Mouse (Mus musculus) stomach, postnatal 0 days (tissue): Measurements from ENCODE around the gene Slc2a3. TPM values are rescaled to one million over a fixed set of nuclear protein-coding genes. Genes with fewer than 3 reads are reported as not detected.

ENCODE experiments used
- ATAC-seq: fragments of 200-750 bp; cut with Nextera tagmentation; 2 replicates; pipeline ENCODE4 v1.8.0; 2017; ENCODE audit not compliant: low FRiP score, low TSS enrichment
- DNase-seq: peaks from one replicate; pipeline ENCODE4 v3.0.0-alpha.2; 2016; ENCODE audit warnings: low spot score
- H3K27ac ChIP-seq: fragments of 300-500 bp; sonication (generic); replicated peaks from 2 replicates; pipeline ENCODE4 v1.5.1; 2014; ENCODE audit warnings: mild to moderate bottlenecking, control low read depth
- H3K27me3 ChIP-seq: fragments of 300-500 bp; sonication (generic); 2 replicates; pipeline ENCODE4 v1.6.1; 2014; ENCODE audit warnings: low read length; ENCODE audit not compliant: control insufficient read depth, insufficient read depth
- H3K36me3 ChIP-seq: fragments of 300-500 bp; sonication (generic); 2 replicates; pipeline ENCODE4 v1.6.1; 2014; ENCODE audit warnings: low read length, mixed read lengths; ENCODE audit not compliant: control insufficient read depth, insufficient read depth
- H3K4me1 ChIP-seq: fragments of 300-500 bp; sonication (generic); replicated peaks from 2 replicates; pipeline ENCODE4 v1.6.1; 2014; ENCODE audit warnings: antibody characterized with exemption; ENCODE audit not compliant: control insufficient read depth, insufficient read depth
- H3K4me2 ChIP-seq: fragments of 300-500 bp; sonication (generic); replicated peaks from 2 replicates; pipeline ENCODE4 v1.6.1; 2014; ENCODE audit warnings: low read depth, mild to moderate bottlenecking, control low read depth, moderate library complexity
- H3K4me3 ChIP-seq: fragments of 300-500 bp; sonication (generic); 2 replicates; pipeline ENCODE4 v1.5.1; 2014; ENCODE audit warnings: low read depth, low read length, control low read depth
- H3K9ac ChIP-seq: fragments of 300-500 bp; sonication (generic); 2 replicates; pipeline ENCODE4 v1.6.1; 2014; ENCODE audit warnings: mild to moderate bottlenecking, low read length, control low read depth, mixed read lengths
- H3K9me3 ChIP-seq: fragments of 300-500 bp; sonication (generic); 2 replicates; pipeline ENCODE4 v1.6.1; 2016; ENCODE audit warnings: low read length; ENCODE audit not compliant: control insufficient read depth
- CTCF ChIP-seq: IDR thresholded peaks from 2 replicates; pipeline ENCODE4 v1.5.1; 2016; ENCODE audit warnings: antibody characterized with exemption, low read depth, mild to moderate bottlenecking, moderate library complexity
- EP300 ChIP-seq: optimal IDR thresholded peaks from 2 replicates; pipeline ENCODE3; 2016; ENCODE audit warnings: antibody characterized with exemption
- WGBS: fragments of 180-500 bp; shearing (Covaris S2); extraction: QIAGEN DNeasy Blood & Tissue Kit; methylation state at CpG from one replicate; pipeline ENCODE4 v1.1.7; 2014; 5-methylcytosine and 5-hydroxymethylcytosine counted together
- polyA plus RNA-seq: library from polyadenylated mRNA; unstranded; fragments of >200 nt; fragmentation: Nextera tagmentation; extraction: Ambion mirVana; gene quantifications from 2 replicates; pipeline ENCODE4 v1.2.1, GENCODE M21; 2015

The Slc2a3 gene
- polyA plus RNA-seq, 1 experiment from 2014 or later, result 3.3 TPM

DNA sequence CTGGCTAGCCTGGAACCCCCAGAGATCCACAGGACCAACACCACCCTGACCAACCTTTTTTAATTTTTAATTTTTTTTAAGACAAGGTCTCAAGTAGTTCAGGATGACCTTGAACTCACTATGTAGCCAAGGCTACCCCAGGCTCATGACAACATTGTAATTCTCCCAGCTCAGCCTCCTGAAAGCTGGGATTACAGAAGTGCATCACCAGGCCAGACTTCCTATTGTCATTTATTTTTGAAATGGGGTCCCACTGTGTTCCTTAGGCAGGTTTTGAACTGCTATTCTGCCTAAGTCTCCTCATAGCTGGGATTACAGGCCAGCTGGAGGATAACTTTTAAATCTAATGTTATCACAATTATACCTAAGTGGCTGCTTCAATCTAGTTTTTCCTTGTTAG is 39.5 kb downstream of the Slc2a3 start:
- H3K4me2 ChIP-seq, result no peak overlapping the region
- no peak overlapping the region for H3K27ac ChIP-seq
- TF ChIP-seq EP300, result no peak
- TF ChIP-seq CTCF, result no peak
- 0 out of 2 replicates have a peak, but pooled peaks cover 2% of the 10 kb centered on the region for H3K4me1 ChIP-seq
- ATAC-seq, result no peak
- no peak overlapping the region for H3K9ac ChIP-seq
- H3K4me3 ChIP-seq, result no peak overlapping the region
- no peaks in the 10 kb centered on the region for H3K36me3 ChIP-seq
- H3K27me3 ChIP-seq, result no peaks in the 10 kb centered on the region
- no peak for DNase-seq
- no peaks in the 10 kb centered on the region for H3K9me3 ChIP-seq

DNA sequence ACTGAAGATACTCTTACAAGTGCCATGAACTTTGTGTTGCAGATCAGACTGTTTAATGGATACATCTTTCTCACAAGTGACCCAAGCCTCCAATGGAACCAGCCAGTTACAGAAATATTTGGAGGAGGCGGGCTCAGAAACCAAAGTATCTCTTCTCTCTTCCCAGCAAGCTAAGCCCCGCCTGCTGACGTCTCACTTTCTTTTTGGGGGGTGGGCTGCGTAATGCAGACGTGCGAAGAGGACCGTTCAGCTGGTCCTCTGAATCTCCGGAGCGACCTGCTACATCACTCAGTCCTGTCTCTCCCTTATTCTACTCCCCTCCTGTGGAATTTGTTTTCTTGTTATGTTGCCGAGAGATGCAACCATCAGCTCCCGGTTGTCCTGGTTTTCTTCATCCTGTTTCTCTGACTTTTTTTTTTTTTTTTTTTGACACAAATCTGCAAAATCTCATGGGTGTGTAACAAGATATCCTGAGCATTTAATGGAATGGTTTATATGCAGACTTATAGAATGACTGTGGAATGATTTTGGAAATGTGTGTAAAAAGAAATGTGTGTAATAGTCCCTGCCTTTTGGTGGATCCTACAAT is 40.3 kb downstream of the Slc2a3 start:
- ATAC-seq, result no peak

DNA sequence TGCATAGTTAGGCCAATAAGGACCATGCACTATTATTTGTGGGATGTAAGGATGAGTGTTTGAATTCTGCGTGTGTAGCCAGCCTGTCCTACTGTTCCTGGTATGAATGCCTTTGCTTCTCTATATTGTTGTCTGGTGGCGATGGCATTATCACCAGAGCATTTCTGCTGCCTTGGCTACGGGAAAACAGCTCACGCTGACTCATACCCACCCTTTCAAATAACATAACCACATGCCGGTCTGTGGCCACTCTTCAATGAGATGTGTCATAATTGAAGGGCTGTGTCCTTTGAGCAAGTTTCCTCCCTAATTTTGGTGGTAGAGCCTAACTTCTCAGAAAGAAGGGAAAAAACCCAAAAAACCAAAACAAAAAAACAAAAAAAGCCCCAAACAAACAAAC is 42.7 kb downstream of the Slc2a3 start:
- H3K9ac ChIP-seq, result no peak overlapping the region
- no peak overlapping the region for H3K4me3 ChIP-seq
- no peaks in the 10 kb centered on the region for H3K9me3 ChIP-seq
- no peak overlapping the region for H3K4me2 ChIP-seq
- no peaks in the 10 kb centered on the region for H3K27me3 ChIP-seq
- no peak overlapping the region for H3K27ac ChIP-seq
- 72% methylated on average over 5 of the region's 5 CpGs for WGBS
- ATAC-seq (no peak), DNase-seq (no peak)
- no peaks in the 10 kb centered on the region for H3K4me1 ChIP-seq
- TF ChIP-seq CTCF, result no peak
- TF ChIP-seq EP300, result no peak
- no peaks in the 10 kb centered on the region for H3K36me3 ChIP-seq

More for the DNA sequence above, 40.3 kb downstream of the Slc2a3 start:
- Histone ChIP-seq H3K4me1 (0 out of 2 replicates have a peak, but pooled peaks cover 2% of the 10 kb centered on the region), H3K27ac (no peak overlapping the region), H3K27me3 (no peaks in the 10 kb centered on the region), H3K9me3 (no peaks in the 10 kb centered on the region), H3K36me3 (no peaks in the 10 kb centered on the region), H3K4me2 (peak overlapping the region; percentile 18; the same call in 1 of the 2 replicates), H3K9ac (no peak overlapping the region), H3K4me3 (peak overlapping the region; percentile 25)
- DNase-seq, result peak; percentile 37
- 5% methylated on average over 11 of the region's 11 CpGs for WGBS
- TF ChIP-seq CTCF, result no peak
- no peak for TF ChIP-seq EP300

DNA sequence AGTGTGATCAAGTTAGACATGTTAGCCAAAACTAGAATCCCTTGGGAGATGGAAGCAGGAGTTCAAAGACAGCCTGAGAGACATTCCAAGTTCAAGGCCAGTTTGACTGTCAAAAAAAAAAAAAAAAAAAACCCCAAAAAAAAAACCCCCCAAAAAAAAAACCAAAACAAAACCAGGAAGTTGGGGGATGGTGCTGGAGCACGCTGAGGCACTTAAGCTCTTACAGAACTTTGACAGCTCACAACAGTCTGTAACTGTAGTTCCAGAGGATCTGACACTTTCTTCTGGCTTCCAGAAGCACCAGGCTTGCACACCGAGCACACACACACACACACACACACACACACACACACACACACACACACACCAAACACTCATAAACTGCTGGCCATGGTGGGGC is 45.5 kb downstream of the Slc2a3 start:
- H3K36me3 ChIP-seq, result no peaks in the 10 kb centered on the region
- H3K9ac ChIP-seq, result no peak overlapping the region
- DNase-seq, result no peak
- H3K9me3 ChIP-seq, result no peaks in the 10 kb centered on the region
- H3K4me3 ChIP-seq, result no peak overlapping the region
- TF ChIP-seq CTCF (no peak), EP300 (no peak)
- no peaks in the 10 kb centered on the region for H3K27me3 ChIP-seq
- H3K27ac ChIP-seq, result no peak overlapping the region
- ATAC-seq, result no peak
- WGBS, result 40% methylated on average over 2 of the region's 2 CpGs
- H3K4me1 ChIP-seq, result no peaks in the 10 kb centered on the region
- no peak overlapping the region for H3K4me2 ChIP-seq

DNA sequence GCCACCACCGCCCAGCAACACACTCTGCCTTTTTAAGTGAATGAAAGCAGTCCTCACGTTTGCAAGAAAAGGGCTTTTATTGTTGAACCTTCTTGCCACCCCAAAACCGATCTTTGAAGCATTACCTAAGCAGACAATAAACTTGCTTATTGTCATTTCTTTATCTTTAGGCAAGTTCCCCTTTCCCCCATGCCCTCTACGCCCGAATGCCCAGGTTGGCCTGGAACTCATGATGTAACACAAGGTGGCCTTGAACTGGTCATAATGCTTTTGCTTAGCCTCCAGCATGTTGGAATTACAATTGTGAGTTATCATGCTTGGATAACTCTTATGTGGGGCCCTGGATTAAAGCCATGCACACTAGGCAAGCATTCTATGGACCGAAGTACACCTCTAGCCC is 50.9 kb downstream of the Slc2a3 start:
- no peaks in the 10 kb centered on the region for H3K36me3 ChIP-seq
- TF ChIP-seq CTCF (no peak), EP300 (no peak)
- no peak overlapping the region for H3K4me2 ChIP-seq
- ATAC-seq, result no peak
- WGBS, result 72% methylated on average over 6 of the region's 6 CpGs
- DNase-seq, result no peak
- H3K9me3 ChIP-seq, result no peaks in the 10 kb centered on the region
- no peak overlapping the region for H3K27ac ChIP-seq
- H3K9ac ChIP-seq, result no peak overlapping the region
- no peak overlapping the region for H3K4me3 ChIP-seq
- H3K27me3 ChIP-seq, result no peaks in the 10 kb centered on the region
- H3K4me1 ChIP-seq, result no peaks in the 10 kb centered on the region

DNA sequence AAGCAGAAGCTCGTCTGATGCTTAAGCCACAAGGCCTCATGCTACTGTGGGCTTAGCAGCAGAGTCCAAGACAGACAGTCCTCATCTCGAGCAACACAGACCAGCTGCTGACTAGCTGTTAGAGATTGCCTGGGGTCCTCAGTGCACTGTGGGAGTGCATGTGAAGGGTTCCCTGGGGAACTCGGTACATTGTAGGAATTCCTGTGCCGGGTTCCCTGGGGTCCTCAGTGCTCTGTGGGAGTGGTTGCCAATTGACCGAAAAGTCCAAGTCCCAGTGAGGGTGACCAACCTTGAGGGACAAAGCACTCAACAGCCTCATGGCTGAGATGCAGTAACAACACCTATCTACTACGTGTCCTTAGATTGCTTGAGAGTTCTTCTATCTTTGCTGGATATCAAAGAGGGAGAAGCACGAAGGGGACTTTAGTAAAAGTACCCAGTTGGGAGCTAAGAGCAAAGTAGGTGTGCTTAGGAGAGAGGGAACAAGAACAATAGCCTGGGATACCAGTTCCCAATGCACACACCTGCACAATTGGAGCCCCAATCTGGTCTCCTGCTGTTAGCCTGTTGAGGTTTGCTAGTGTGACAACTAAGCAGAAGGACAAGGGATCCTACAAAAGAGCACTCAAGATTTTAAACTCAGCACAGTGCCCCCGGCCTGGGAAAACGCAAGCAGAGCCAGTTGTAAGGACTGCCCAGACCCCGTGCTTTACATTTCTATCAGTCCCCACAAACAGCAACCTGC is 56.8 kb downstream of the Slc2a3 start:
- no peak overlapping the region for H3K9ac ChIP-seq
- H3K36me3 ChIP-seq, result no peaks in the 10 kb centered on the region
- DNase-seq, result no peak
- WGBS, result 55% methylated on average over 10 of the region's 10 CpGs
- H3K27ac ChIP-seq, result no peak overlapping the region
- no peaks in the 10 kb centered on the region for H3K27me3 ChIP-seq
- no peaks in the 10 kb centered on the region for H3K4me1 ChIP-seq
- H3K9me3 ChIP-seq, result no peaks in the 10 kb centered on the region
- TF ChIP-seq EP300 (no peak), CTCF (no peak)
- ATAC-seq, result no peak
- no peak overlapping the region for H3K4me3 ChIP-seq
- no peak overlapping the region for H3K4me2 ChIP-seq
